Mouse (Mus musculus) layer of hippocampus, adult 18-20 months (tissue): Measurements from ENCODE around the gene Ddx42. TPM values are rescaled to one million over a fixed set of nuclear protein-coding genes. Genes with fewer than 3 reads are reported as not detected.

Source experiments
- total RNA-seq, 2 experiments: library from RNA; stranded (reverse); gene quantifications; 2 replicates each; pipeline ENCODE4 v1.2.3; 2021

Ddx42 gene
- total RNA-seq, 2 experiments from 2014 or later: 65.8 to 68.2 TPM

Other genes with a start within 250 kb of the Ddx42 start
- 1 to 10 TPM; 6.0 to 9.2 TPM for gene Ace, start 249.0 kb upstream of the Ddx42 start, total RNA-seq
- gene Ace3, start 222.3 kb upstream of the Ddx42 start, total RNA-seq: not detected
- gene Kcnh6, start 208.8 kb upstream of the Ddx42 start, total RNA-seq: under 1 TPM; 0.72 to 0.94 TPM
- gene Dcaf7, start 180.1 kb upstream of the Ddx42 start, total RNA-seq: 100 to 1,000 TPM; 129 to 131 TPM
- gene Taco1, start 150.9 kb upstream of the Ddx42 start, total RNA-seq: 10 to 100 TPM; 18.3 TPM
- gene Map3k3, start 132.3 kb upstream of the Ddx42 start, total RNA-seq: 10 to 100 TPM; 30.4 to 32.6 TPM
- 1 to 10 TPM in 1 of 2 experiments, not detected in 1; 1.4 TPM for gene Gm10840, start 56.1 kb upstream of the Ddx42 start, total RNA-seq
- 100 to 1,000 TPM; 144 to 147 TPM for gene Limd2, start 56.1 kb upstream of the Ddx42 start, total RNA-seq
- gene Strada, start 14.8 kb upstream of the Ddx42 start, total RNA-seq: 10 to 100 TPM; 26.6 to 29.2 TPM
- 100 to 1,000 TPM in 1 of 2 experiments, 10 to 100 TPM in 1; 96.3 to 100 TPM for gene Ccdc47, start 582 bp upstream of the Ddx42 start, total RNA-seq
- 10 to 100 TPM; 26.2 to 31.1 TPM for gene Ftsj3, start 39.2 kb downstream of the Ddx42 start, total RNA-seq
- gene Psmc5, start 39.2 kb downstream of the Ddx42 start, total RNA-seq: 100 to 1,000 TPM; 189 to 196 TPM
- gene Smarcd2, start 56.0 kb downstream of the Ddx42 start, total RNA-seq: 10 to 100 TPM; 23.9 to 26.3 TPM
- gene Tcam1, start 59.7 kb downstream of the Ddx42 start, total RNA-seq: under 1 TPM; 0.13 to 0.15 TPM
- not detected for gene Gh, start 84.9 kb downstream of the Ddx42 start, total RNA-seq
- gene Cd79b, start 97.8 kb downstream of the Ddx42 start, total RNA-seq: not detected
- gene Scn4a, start 136.4 kb downstream of the Ddx42 start, total RNA-seq: under 1 TPM in 1 of 2 experiments, not detected in 1; 0.05 TPM
- not detected for gene Prr29, start 148.5 kb downstream of the Ddx42 start, total RNA-seq
- 1 to 10 TPM; 2.4 to 3.1 TPM for gene Icam2, start 171.1 kb downstream of the Ddx42 start, total RNA-seq